Mouse (Mus musculus): Measurements from ENCODE around the gene Map3k6.

GRCm38 (mm10) chr4:133285950-133286349 lies 45.3 kb downstream of the Map3k6 start:
- TF ChIP-seq POLR2A (IDR thresholded peaks at IDR 0.05; ENCODE audit: control insufficient read depth, low read depth, low read length) (no peak), CTCF (IDR thresholded peaks at IDR 0.05; ENCODE audit: control insufficient read depth, insufficient read depth, insufficient replicate concordance, low read depth, low read length) (no peak)

Data from testis, adult 2 months (tissue).